Mouse (Mus musculus) heart, embryonic 15.5 days (tissue): Measurements from ENCODE around the gene 1700092M07Rik. TPM values are rescaled to one million over a fixed set of nuclear protein-coding genes. Genes with fewer than 3 reads are reported as not detected.

Source experiments
- ATAC-seq: fragments of 200-750 bp; cut with Nextera tagmentation; replicated peaks from 2 replicates; pipeline ENCODE4 v1.8.0; 2017; ENCODE audit warnings: low read depth, moderate TSS enrichment; ENCODE audit not compliant: insufficient number of reproducible peaks, insufficient read depth, low FRiP score
- H3K27ac ChIP-seq: fragments of 300-500 bp; sonication (generic); 2 replicates; pipeline ENCODE4 v1.5.1; 2015; ENCODE audit warnings: mild to moderate bottlenecking, inconsistent platforms
- H3K27me3 ChIP-seq: fragments of 300-500 bp; sonication (generic); 2 replicates; pipeline ENCODE4 v1.6.1; 2015; ENCODE audit warnings: inconsistent platforms
- H3K36me3 ChIP-seq: fragments of 300-500 bp; sonication (generic); 2 replicates; pipeline ENCODE4 v1.6.1; 2015; ENCODE audit warnings: mild to moderate bottlenecking, inconsistent platforms
- H3K4me1 ChIP-seq: fragments of 300-500 bp; sonication (generic); replicated peaks from 2 replicates; pipeline ENCODE4 v1.6.1; 2015; ENCODE audit warnings: inconsistent platforms
- H3K4me2 ChIP-seq: fragments of 300-500 bp; sonication (generic); 2 replicates; pipeline ENCODE4 v1.6.1; 2015; ENCODE audit warnings: inconsistent platforms, mild to moderate bottlenecking, moderate library complexity
- H3K4me3 ChIP-seq: fragments of 300-500 bp; sonication (generic); 2 replicates; pipeline ENCODE4 v1.5.1; 2015; ENCODE audit warnings: mild to moderate bottlenecking, inconsistent platforms
- H3K9ac ChIP-seq: fragments of 300-500 bp; sonication (generic); 2 replicates; pipeline ENCODE4 v1.6.1; 2015; ENCODE audit warnings: mild to moderate bottlenecking, inconsistent platforms
- H3K9me3 ChIP-seq: fragments of 300-500 bp; sonication (generic); replicated peaks from 2 replicates; pipeline ENCODE4 v1.6.1; 2016; ENCODE audit warnings: inconsistent platforms
- WGBS: fragments of 180-500 bp; shearing (Covaris S2); methylation state at CpG from one replicate; pipeline ENCODE4 v1.1.7; 2015; ENCODE audit warnings: mixed read lengths; 5-methylcytosine and 5-hydroxymethylcytosine counted together
- polyA plus RNA-seq: library from polyadenylated mRNA; unstranded; fragments of >200 nt; fragmentation: Nextera tagmentation; extraction: Ambion mirVana; gene quantifications from 2 replicates; pipeline ENCODE4 v1.2.1, GENCODE M21; 2015

The 1700092M07Rik gene
- polyA plus RNA-seq, result 0.69 and 1.9 TPM in 2 replicates

DNA sequence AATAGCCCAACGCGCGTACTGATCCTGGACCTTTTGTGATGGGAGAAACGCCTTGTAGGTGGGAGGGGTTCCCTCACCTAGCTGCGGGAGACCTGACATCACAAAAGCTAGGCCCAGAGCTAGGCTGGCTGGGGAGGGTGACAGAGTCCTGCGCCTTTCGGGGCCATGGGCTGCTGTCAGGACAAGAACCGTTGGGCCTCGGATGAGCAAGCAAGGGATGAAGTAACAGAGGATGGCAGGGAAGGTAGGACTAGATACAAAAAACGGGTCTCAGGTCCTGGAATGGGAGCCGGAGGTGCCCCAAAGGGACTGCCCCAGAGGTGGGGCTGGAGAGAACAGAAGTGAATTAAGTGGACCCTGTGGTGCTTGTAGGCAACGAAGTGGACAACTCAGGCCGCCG lies at the start of gene 1700092M07Rik:
TSS of gene 1700092M07Rik (plus strand) at position 116 of the 400 bp plus-strand sequence.
- peak within 1 kb of the TSS; percentile 96 for H3K27ac ChIP-seq
- H3K9ac ChIP-seq, result peak within 1 kb of the TSS; percentile 91
- H3K36me3 ChIP-seq, result peaks cover 59% of the 10 kb centered on the region
- peak within 1 kb of the TSS; percentile 52 for H3K4me2 ChIP-seq
- H3K4me1 ChIP-seq, result peaks cover 29% of the 10 kb centered on the region
- no peaks in the 10 kb centered on the region for H3K9me3 ChIP-seq
- no peaks in the 10 kb centered on the region for H3K27me3 ChIP-seq
- WGBS, result 70% methylated on average over 14 of the region's 14 CpGs
- peak within 1 kb of the TSS; percentile 87 for H3K4me3 ChIP-seq
- ATAC-seq, result no peak

DNA sequence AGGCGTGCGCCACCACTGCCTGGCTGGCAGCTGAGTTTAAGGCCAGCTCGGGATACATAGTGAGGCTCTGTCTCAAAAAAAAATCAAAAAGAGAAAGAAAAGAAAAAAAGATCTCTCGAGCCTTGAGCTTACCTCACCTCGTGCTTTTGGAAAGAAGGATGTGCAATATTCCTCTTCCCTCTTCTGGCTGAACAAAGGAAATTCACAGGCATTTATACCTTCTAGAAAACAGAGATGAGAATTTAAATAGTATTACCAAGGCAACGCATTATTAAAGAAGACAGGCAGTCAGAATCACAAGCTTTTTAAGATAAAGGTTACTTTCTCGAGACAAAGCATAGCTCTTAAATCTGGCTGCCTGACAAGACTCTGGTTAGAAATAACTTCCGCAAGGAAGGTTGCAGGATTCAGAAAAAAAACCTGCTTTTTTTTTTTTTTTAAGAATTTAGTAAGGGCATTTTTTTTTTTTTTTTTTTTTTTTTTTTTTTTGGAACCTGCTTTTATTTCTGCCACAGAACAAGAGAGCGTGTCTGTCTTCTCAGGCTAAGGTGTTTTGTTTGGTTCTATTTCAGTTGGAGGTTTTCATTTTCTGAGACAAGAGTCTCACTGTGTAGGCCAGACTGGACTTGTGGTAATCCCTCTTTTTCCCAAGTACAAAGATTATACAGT lies 48.5 kb upstream of the 1700092M07Rik start:
- Histone ChIP-seq H3K27ac (no peak overlapping the region), H3K4me1 (0 out of 2 replicates have a peak, but pooled peaks cover 3% of the 10 kb centered on the region), H3K4me2 (no peak overlapping the region), H3K36me3 (no peaks in the 10 kb centered on the region), H3K27me3 (no peaks in the 10 kb centered on the region), H3K9me3 (no peaks in the 10 kb centered on the region), H3K9ac (no peak overlapping the region), H3K4me3 (no peak overlapping the region)
- WGBS, result 53% methylated on average over 9 of the region's 9 CpGs
- no peak for ATAC-seq

DNA sequence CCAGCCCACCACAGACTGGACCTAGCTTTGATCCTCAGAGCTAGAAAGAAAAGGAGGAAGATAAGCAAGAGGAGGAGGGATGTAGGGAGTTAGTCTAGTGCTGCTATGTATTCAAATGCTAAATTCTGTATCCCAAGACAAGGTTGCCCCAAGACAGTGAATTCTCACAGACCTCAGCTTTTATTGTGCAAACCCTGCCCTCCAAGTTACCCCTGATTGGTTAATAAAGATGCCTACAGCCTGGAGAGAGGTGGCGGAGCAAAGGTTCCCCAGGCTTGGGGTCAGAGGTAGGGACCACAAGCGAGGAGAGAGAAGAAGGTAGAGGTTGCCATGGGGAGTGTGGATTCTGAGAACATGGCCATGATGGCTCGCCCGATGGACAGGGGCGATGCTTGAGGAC lies 47.8 kb upstream of the 1700092M07Rik start:
- Histone ChIP-seq H3K27me3 (no peaks in the 10 kb centered on the region), H3K9me3 (no peaks in the 10 kb centered on the region), H3K4me2 (no peak overlapping the region), H3K4me1 (0 out of 2 replicates have a peak, but pooled peaks cover 3% of the 10 kb centered on the region), H3K9ac (no peak overlapping the region), H3K27ac (no peak overlapping the region), H3K4me3 (no peak overlapping the region), H3K36me3 (no peaks in the 10 kb centered on the region)
- 73% methylated on average over 5 of the region's 5 CpGs for WGBS
- no peak for ATAC-seq

DNA sequence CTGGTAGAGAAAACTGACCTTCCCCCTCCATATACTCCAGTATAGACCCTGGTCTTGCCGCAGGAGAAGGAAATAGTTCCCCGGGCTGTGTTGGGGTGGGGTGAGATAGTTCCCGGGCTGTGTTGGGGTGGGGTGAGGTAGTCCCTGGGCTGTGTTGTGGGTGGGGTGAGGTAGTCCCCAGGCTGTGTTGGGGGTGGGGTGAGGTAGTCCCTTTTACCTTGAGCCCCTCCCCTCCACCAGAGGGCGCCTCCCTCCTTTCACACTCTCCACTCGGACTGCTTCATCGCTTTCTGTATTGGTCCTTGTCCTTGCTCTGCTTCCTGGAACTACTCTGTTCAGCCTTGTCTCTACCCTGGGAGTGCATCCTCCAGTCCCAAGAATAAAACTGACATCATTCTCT lies 45.2 kb upstream of the 1700092M07Rik start:
- ATAC-seq, result no peak
- H3K27me3 ChIP-seq, result no peaks in the 10 kb centered on the region
- H3K4me2 ChIP-seq, result no peak overlapping the region
- no peak overlapping the region for H3K9ac ChIP-seq
- no peaks in the 10 kb centered on the region for H3K9me3 ChIP-seq
- WGBS, result 44% methylated on average over 6 of the region's 6 CpGs
- 0 out of 2 replicates have a peak, but pooled peaks cover 3% of the 10 kb centered on the region for H3K4me1 ChIP-seq
- no peak overlapping the region for H3K27ac ChIP-seq
- H3K4me3 ChIP-seq, result no peak overlapping the region
- no peaks in the 10 kb centered on the region for H3K36me3 ChIP-seq

DNA sequence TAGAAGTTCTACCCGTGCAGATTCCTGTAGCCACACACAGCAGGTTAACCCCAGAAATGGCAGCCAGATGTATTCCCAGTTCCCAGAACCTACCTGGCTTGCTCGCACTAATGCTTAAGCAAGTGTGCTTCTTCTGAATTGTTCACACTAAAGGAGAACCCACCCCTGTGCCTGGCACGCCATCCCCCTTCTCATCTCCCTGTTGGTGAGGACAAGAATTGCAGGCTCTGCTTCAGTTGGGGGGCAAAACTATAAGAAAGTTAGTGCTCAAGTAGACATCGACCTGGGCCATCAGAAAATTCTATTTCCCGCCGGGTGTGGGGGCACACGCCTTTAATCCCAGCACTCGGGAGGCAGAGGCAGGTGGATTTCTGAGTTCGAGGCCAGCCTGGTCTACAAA lies 40.9 kb upstream of the 1700092M07Rik start:
- Histone ChIP-seq H3K4me3 (no peak overlapping the region), H3K9ac (no peak overlapping the region), H3K9me3 (no peaks in the 10 kb centered on the region), H3K4me1 (0 out of 2 replicates have a peak, but pooled peaks cover 3% of the 10 kb centered on the region), H3K36me3 (no peaks in the 10 kb centered on the region), H3K4me2 (no peak overlapping the region), H3K27ac (no peak overlapping the region), H3K27me3 (no peaks in the 10 kb centered on the region)
- ATAC-seq, result no peak
- WGBS, result 71% methylated on average over 9 of the region's 9 CpGs

DNA sequence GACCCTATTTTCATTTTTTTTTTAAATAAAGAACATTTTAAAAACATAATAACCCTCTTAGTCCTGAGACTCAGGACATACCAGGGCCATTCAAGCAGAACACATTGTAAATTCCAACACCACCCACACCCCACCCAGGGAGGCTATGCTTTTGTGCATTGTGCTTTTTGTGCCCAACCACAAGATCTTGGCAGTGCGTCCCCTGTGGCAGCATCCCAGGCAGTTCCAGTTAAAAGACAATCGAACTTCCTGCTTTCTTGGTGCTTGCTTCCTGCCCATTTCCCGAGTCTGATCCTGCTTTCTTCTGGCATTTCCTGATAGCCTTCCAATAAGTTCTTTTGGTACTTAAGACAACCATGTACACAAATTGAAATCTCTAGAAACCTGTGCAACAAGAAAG lies 38.1 kb upstream of the 1700092M07Rik start:
- no peak for ATAC-seq
- no peaks in the 10 kb centered on the region for H3K4me1 ChIP-seq
- H3K4me3 ChIP-seq, result no peak overlapping the region
- H3K36me3 ChIP-seq, result peaks cover 9% of the 10 kb centered on the region
- H3K27ac ChIP-seq, result no peak overlapping the region
- 50% methylated on average over 3 of the region's 3 CpGs for WGBS
- no peak overlapping the region for H3K4me2 ChIP-seq
- H3K9me3 ChIP-seq, result no peaks in the 10 kb centered on the region
- no peaks in the 10 kb centered on the region for H3K27me3 ChIP-seq
- no peak overlapping the region for H3K9ac ChIP-seq

DNA sequence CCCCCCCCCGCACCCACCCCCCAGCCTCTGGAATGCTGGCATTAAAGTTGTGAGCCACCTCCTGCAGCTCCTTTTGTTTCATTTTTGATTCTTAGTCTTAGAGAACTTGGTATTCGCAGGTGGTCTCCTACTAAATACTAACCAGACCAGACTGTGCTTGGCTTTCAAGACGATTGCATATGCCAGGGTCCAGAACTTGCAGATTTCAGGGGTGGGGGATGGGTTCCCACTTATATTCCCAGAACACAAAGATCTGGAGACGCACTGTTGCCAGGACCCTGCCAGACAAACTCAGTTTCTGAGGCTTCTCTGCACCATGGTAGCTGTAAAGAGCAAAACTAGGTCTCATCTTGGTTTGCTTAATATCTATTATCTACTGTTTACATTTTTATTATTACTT lies 36.9 kb upstream of the 1700092M07Rik start:
- no peaks in the 10 kb centered on the region for H3K27me3 ChIP-seq
- no peak for ATAC-seq
- no peak overlapping the region for H3K9ac ChIP-seq
- no peak overlapping the region for H3K4me3 ChIP-seq
- no peak overlapping the region for H3K27ac ChIP-seq
- WGBS, result 69% methylated on average over 4 of the region's 4 CpGs
- H3K4me1 ChIP-seq, result no peaks in the 10 kb centered on the region
- peaks cover 20% of the 10 kb centered on the region for H3K36me3 ChIP-seq
- no peaks in the 10 kb centered on the region for H3K9me3 ChIP-seq
- H3K4me2 ChIP-seq, result no peak overlapping the region

DNA sequence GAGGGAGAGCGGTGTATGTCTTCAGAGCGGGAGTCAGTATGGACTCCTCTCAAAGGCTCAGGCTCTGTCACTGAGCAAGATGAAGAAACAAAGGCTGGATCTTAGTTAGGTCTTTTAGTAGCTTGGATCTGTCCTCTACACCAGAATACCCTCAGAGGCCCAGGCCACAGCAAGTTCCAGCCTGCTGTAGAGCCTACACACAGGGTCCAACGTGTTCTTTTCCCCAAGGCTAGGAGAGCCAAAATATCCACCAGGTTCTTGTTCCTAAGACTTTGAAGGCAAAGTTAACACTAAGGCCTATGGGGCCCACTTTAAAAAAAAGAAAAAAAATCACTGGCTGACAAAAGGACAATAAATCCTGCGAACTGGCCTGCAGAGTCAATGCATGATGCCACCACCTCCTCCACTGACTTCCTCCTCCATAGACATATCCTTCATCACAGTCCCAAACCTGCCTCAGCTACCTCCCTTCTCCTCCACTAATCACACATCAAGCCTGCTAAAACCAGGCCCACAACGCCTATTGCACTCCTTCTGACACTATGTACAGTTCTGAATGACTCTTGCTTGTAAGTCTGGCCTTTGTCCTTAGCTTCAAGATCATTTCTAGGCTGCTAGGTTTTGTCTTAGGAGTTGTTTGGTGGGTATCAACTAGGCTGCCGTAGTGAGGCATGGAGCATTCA lies 35.4 kb upstream of the 1700092M07Rik start:
- no peak for ATAC-seq

DNA sequence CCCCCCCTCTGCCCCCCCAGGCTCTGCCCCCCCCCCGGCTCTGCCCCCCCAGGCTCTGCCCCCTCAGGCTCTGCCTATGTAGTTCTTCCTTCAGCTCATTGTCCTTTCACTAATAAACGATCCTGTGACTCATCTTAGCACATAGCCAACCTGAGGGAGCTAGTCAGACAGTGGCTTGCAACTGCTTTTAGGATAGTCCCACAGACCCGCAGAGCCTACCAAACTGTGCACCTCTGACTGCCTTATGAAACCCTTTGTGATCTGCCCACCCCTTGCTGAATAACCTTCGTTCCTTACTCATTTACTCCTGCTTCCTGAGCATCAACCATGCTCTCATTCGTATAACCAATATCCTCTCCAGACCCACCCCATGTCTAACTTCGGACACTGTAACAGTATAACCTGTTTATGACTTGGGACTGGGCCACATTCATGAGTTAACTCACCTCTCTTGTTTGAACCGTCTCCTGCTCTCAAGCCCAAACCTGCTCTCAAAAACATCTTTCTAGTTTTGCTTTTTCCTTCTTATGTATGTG lies 34.3 kb upstream of the 1700092M07Rik start:
- Histone ChIP-seq H3K4me3 (no peak overlapping the region), H3K4me2 (no peak overlapping the region), H3K9ac (no peak overlapping the region), H3K27ac (no peak overlapping the region), H3K9me3 (no peaks in the 10 kb centered on the region), H3K36me3 (peaks cover 43% of the 10 kb centered on the region), H3K27me3 (no peaks in the 10 kb centered on the region), H3K4me1 (peaks cover 16% of the 10 kb centered on the region)
- WGBS, result 76% methylated on average over 7 of the region's 7 CpGs
- ATAC-seq, result no peak

More for the DNA sequence above, 35.4 kb upstream of the 1700092M07Rik start:
- no peaks in the 10 kb centered on the region for H3K9me3 ChIP-seq
- H3K27ac ChIP-seq, result no peak overlapping the region
- no peak overlapping the region for H3K4me3 ChIP-seq
- no peaks in the 10 kb centered on the region for H3K27me3 ChIP-seq
- no peak overlapping the region for H3K9ac ChIP-seq
- H3K4me2 ChIP-seq, result no peak overlapping the region
- WGBS, result 75% methylated on average over 6 of the region's 6 CpGs
- H3K4me1 ChIP-seq, result peaks cover 6% of the 10 kb centered on the region
- peaks cover 36% of the 10 kb centered on the region for H3K36me3 ChIP-seq

DNA sequence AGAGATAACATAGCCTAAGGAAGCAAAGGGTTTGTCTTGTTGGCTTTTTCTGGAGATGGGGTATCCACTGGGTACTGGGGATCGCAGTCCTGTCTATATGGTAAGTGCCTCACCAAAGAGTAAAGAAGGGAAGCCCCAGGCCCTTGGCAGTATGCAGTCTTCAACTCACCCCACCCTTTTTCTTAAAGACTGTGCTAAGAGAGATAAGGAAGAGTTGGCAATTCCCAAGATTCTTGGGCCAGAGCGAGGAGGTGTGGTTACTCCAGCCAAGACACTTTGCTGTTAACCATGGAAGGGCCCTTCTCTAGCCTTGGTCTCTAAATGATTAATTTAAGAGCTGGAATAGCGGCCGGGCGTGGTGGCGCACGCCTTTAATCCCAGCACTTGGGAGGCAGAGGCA lies 33.6 kb upstream of the 1700092M07Rik start:
- H3K27ac ChIP-seq, result no peak overlapping the region
- no peak overlapping the region for H3K4me3 ChIP-seq
- no peak for ATAC-seq
- no peak overlapping the region for H3K9ac ChIP-seq
- H3K4me1 ChIP-seq, result peaks cover 22% of the 10 kb centered on the region
- WGBS, result 93% methylated on average over 7 of the region's 7 CpGs
- peaks cover 43% of the 10 kb centered on the region for H3K36me3 ChIP-seq
- H3K4me2 ChIP-seq, result no peak overlapping the region
- no peaks in the 10 kb centered on the region for H3K9me3 ChIP-seq
- no peaks in the 10 kb centered on the region for H3K27me3 ChIP-seq

DNA sequence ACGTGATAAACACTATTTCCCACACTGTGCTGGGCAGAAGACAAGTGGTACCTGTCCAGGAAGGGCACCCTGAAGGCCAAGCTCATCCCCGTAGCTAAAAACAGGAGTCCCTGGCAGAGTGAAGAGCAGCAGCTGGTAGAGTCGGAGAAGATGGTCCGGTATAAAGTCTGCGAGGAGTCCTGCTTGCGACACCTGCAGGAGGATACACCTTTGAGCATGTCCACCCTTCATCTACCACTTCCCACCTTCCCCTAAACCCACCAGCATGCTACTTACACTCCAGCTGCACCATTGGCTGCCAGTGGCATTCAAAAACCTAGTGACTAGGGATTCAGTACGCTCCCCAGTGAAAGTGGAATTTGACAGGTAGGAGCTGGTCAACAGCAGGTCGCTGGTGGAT lies 31.6 kb upstream of the 1700092M07Rik start:
- H3K4me2 ChIP-seq, result no peak overlapping the region
- no peak overlapping the region for H3K9ac ChIP-seq
- peaks cover 33% of the 10 kb centered on the region for H3K4me1 ChIP-seq
- no peak overlapping the region for H3K4me3 ChIP-seq
- WGBS, result 91% methylated on average over 8 of the region's 8 CpGs
- no peaks in the 10 kb centered on the region for H3K9me3 ChIP-seq
- H3K27ac ChIP-seq, result no peak overlapping the region
- H3K27me3 ChIP-seq, result no peaks in the 10 kb centered on the region
- peaks cover 43% of the 10 kb centered on the region for H3K36me3 ChIP-seq
- ATAC-seq, result no peak
